Mouse (Mus musculus): ENCODE measurements around the gene Cfap54. TPM values are rescaled to one million over a fixed set of nuclear protein-coding genes. Genes with fewer than 3 reads are reported as not detected.

Cfap54 gene
- polyA plus RNA-seq, 2 experiments, result 0.25 to 0.35 TPM

- Histone ChIP-seq H3K36me3 (ENCODE audit: control insufficient read depth, insufficient read depth, low read length) (no peaks in the 10 kb centered on the region), H3K9me3 (ENCODE audit: control insufficient read depth, low read length) (no peaks in the 10 kb centered on the region), H3K4me2 (replicated peaks; ENCODE audit: low read depth, low read length, severe bottlenecking) (no peak overlapping the region), H3K9ac (ENCODE audit: low read depth, low read length, severe bottlenecking) (no peak overlapping the region), H3K4me3 (replicated peaks; ENCODE audit: low read length) (no peak overlapping the region), H3K27me3 (ENCODE audit: control insufficient read depth, insufficient read depth, low read length) (no peaks in the 10 kb centered on the region), H3K27ac (replicated peaks; ENCODE audit: low read depth, low read length) (no peak overlapping the region), H3K4me1 (ENCODE audit: control insufficient read depth, insufficient read depth, low read length) (0 out of 2 replicates have a peak, but pooled peaks cover 3% of the 10 kb centered on the region)
- TF ChIP-seq POLR2A (IDR thresholded peaks at IDR 0.05; ENCODE audit: borderline replicate concordance, extremely low read depth, insufficient read depth, insufficient read length), result no peak
- 78% methylated on average over 6 of the region's 6 CpGs for WGBS
- no peak for DNase-seq (ENCODE audit: low spot score)
- no peak for ATAC-seq (ENCODE audit: low FRiP score, low read depth)
Measured at GRCm38 (mm10) chr10:93090241-93090640, 8.8 kb upstream of the Cfap54 start.

GRCm38 (mm10) chr10:93088396-93089048, 7.1 kb upstream of the Cfap54 start:
- 50% methylated on average over 11 of the region's 11 CpGs for WGBS
- H3K9me3 ChIP-seq (ENCODE audit: control insufficient read depth, low read length), result no peaks in the 10 kb centered on the region
- no peak overlapping the region for H3K4me3 ChIP-seq (replicated peaks; ENCODE audit: low read length)
- no peaks in the 10 kb centered on the region for H3K36me3 ChIP-seq (ENCODE audit: control insufficient read depth, insufficient read depth, low read length)
- H3K9ac ChIP-seq (ENCODE audit: low read depth, low read length, severe bottlenecking), result no peak overlapping the region
- H3K27me3 ChIP-seq (ENCODE audit: control insufficient read depth, insufficient read depth, low read length), result no peaks in the 10 kb centered on the region
- no peak overlapping the region for H3K4me2 ChIP-seq (replicated peaks; ENCODE audit: low read depth, low read length, severe bottlenecking)
- no peaks in the 10 kb centered on the region for H3K4me1 ChIP-seq (ENCODE audit: control insufficient read depth, insufficient read depth, low read length)
- DNase-seq (ENCODE audit: low spot score) (no peak), ATAC-seq (ENCODE audit: low FRiP score, low read depth) (no peak)
- no peak for TF ChIP-seq POLR2A (IDR thresholded peaks at IDR 0.05; ENCODE audit: borderline replicate concordance, extremely low read depth, insufficient read depth, insufficient read length)
- H3K27ac ChIP-seq (replicated peaks; ENCODE audit: low read depth, low read length), result no peak overlapping the region

GRCm38 (mm10) chr10:93087504-93087903, 6.1 kb upstream of the Cfap54 start:
- no peaks in the 10 kb centered on the region for H3K4me1 ChIP-seq (ENCODE audit: control insufficient read depth, insufficient read depth, low read length)
- no peak for TF ChIP-seq POLR2A (IDR thresholded peaks at IDR 0.05; ENCODE audit: borderline replicate concordance, extremely low read depth, insufficient read depth, insufficient read length)
- 84% methylated on average over 7 of the region's 7 CpGs for WGBS
- no peak overlapping the region for H3K27ac ChIP-seq (replicated peaks; ENCODE audit: low read depth, low read length)
- no peaks in the 10 kb centered on the region for H3K27me3 ChIP-seq (ENCODE audit: control insufficient read depth, insufficient read depth, low read length)
- no peak overlapping the region for H3K9ac ChIP-seq (ENCODE audit: low read depth, low read length, severe bottlenecking)
- H3K36me3 ChIP-seq (ENCODE audit: control insufficient read depth, insufficient read depth, low read length), result no peaks in the 10 kb centered on the region
- H3K4me3 ChIP-seq (replicated peaks; ENCODE audit: low read length), result no peak overlapping the region
- H3K4me2 ChIP-seq (replicated peaks; ENCODE audit: low read depth, low read length, severe bottlenecking), result no peak overlapping the region
- H3K9me3 ChIP-seq (ENCODE audit: control insufficient read depth, low read length), result no peaks in the 10 kb centered on the region
- no peak for ATAC-seq (ENCODE audit: low FRiP score, low read depth)
- DNase-seq (ENCODE audit: low spot score), result no peak

- Histone ChIP-seq H3K27me3 (ENCODE audit: control insufficient read depth, insufficient read depth, low read length) (no peaks in the 10 kb centered on the region), H3K9me3 (ENCODE audit: control insufficient read depth, low read length) (no peaks in the 10 kb centered on the region), H3K4me1 (ENCODE audit: control insufficient read depth, insufficient read depth, low read length) (no peaks in the 10 kb centered on the region), H3K4me2 (replicated peaks; ENCODE audit: low read depth, low read length, severe bottlenecking) (no peak overlapping the region), H3K9ac (ENCODE audit: low read depth, low read length, severe bottlenecking) (no peak overlapping the region), H3K4me3 (replicated peaks; ENCODE audit: low read length) (no peak overlapping the region), H3K27ac (replicated peaks; ENCODE audit: low read depth, low read length) (no peak overlapping the region), H3K36me3 (ENCODE audit: control insufficient read depth, insufficient read depth, low read length) (no peaks in the 10 kb centered on the region)
- 56% methylated on average over 8 of the region's 8 CpGs for WGBS
- ATAC-seq (ENCODE audit: low FRiP score, low read depth) (no peak), DNase-seq (ENCODE audit: low spot score) (no peak)
- no peak for TF ChIP-seq POLR2A (IDR thresholded peaks at IDR 0.05; ENCODE audit: borderline replicate concordance, extremely low read depth, insufficient read depth, insufficient read length)
Measured at GRCm38 (mm10) chr10:93083963-93084340, 2.5 kb upstream of the Cfap54 start.

- Histone ChIP-seq H3K9ac (ENCODE audit: low read depth, low read length, severe bottlenecking) (no peak overlapping the region), H3K4me1 (ENCODE audit: control insufficient read depth, insufficient read depth, low read length) (no peaks in the 10 kb centered on the region), H3K4me2 (replicated peaks; ENCODE audit: low read depth, low read length, severe bottlenecking) (peak overlapping the region; percentile 23; the same call in 1 of the 2 replicates), H3K36me3 (ENCODE audit: control insufficient read depth, insufficient read depth, low read length) (no peaks in the 10 kb centered on the region), H3K4me3 (replicated peaks; ENCODE audit: low read length) (0 out of 2 replicates have a peak overlapping the region, but pooled peaks have one; percentile 18), H3K27me3 (ENCODE audit: control insufficient read depth, insufficient read depth, low read length) (no peaks in the 10 kb centered on the region), H3K9me3 (ENCODE audit: control insufficient read depth, low read length) (no peaks in the 10 kb centered on the region), H3K27ac (replicated peaks; ENCODE audit: low read depth, low read length) (no peak overlapping the region)
- no peak for TF ChIP-seq POLR2A (IDR thresholded peaks at IDR 0.05; ENCODE audit: borderline replicate concordance, extremely low read depth, insufficient read depth, insufficient read length)
- WGBS, result 8% methylated on average over 17 of the region's 17 CpGs
- no peak for ATAC-seq (ENCODE audit: low FRiP score, low read depth)
- DNase-seq (ENCODE audit: low spot score), result no peak
Measured at GRCm38 (mm10) chr10:93083198-93083962, 2.0 kb upstream of the Cfap54 start.
